Mouse (Mus musculus): ENCODE results near the gene Hus1b. TPM values are rescaled to one million over a fixed set of nuclear protein-coding genes. Genes with fewer than 3 reads are reported as not detected.

Hus1b gene
- total RNA-seq, 2 experiments from 2014 or later: 0.58 TPM; not detected in 1

- no peak for DNase-seq
Observed at GRCm38 (mm10) chr13:30947129-30947528, 430 bp downstream of the Hus1b start.

DNA sequence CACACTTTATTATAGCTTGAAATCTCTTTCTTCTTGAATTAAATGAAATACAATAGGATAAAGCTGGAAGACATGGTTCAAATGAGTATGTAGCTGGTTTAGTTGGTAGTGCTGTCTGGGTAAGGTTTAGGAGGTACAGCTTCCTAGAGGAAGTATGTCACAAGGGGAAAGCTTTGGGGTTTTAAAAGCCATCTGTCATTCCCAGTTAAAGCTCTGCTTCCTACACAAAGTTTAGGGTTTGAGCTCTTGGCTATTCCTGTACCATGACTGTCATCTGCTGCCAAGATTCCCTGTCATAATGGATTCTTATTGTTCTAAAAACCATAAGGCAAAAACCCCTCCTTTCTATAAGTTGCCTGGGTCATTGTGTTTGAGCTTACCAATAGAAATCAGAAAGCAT, 1.8 kb downstream of the Hus1b start:
- no peak for DNase-seq

GRCm38 (mm10) chr13:30932972-30933371, 14.6 kb downstream of the Hus1b start:
- DNase-seq: no peak

- DNase-seq: no peak
Observed at GRCm38 (mm10) chr13:30931613-30932012, 15.9 kb downstream of the Hus1b start.

GRCm38 (mm10) chr13:30929119-30929518, 18.4 kb downstream of the Hus1b start:
- no peak for DNase-seq

DNA sequence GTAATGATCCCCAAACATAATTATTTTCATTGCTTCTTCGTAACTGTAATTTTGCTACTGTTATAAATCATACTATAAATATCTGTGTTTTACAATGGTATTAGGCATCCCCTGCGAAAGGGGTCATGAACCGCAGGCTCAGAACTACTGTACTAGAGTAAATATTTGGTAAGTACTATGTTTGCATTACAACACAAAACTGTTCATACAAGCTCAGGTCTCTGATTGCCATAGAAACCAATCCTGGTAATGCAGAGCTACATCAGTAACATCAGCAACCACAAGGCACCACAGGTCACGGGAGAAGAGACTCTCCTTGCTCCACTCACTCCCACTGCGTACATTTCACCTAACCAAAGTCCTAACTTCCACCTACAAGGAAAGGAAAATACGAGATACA, 23.3 kb downstream of the Hus1b start:
- DNase-seq: no peak

- no peak for DNase-seq
Observed at GRCm38 (mm10) chr13:30921914-30922313, 25.6 kb downstream of the Hus1b start.

DNA sequence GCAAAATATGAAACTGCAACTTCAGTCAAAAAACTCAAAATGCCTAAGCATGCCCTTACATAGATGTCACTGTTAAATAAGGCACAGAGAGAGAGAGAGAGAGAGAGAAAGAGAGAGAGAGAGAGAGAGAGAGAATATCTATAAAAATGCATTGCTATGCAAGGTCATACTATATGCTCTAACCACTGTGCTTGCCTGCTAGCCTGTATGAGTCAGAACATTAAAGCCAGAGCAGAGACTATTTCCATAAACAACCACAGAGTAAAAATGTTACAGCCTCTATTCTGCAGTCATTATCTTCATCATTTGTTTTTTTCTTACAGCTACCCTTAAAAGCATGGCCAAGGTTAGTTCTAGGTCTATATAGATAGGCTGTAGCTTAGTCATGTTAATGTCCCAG, 33.8 kb downstream of the Hus1b start:
- DNase-seq: no peak

DNA sequence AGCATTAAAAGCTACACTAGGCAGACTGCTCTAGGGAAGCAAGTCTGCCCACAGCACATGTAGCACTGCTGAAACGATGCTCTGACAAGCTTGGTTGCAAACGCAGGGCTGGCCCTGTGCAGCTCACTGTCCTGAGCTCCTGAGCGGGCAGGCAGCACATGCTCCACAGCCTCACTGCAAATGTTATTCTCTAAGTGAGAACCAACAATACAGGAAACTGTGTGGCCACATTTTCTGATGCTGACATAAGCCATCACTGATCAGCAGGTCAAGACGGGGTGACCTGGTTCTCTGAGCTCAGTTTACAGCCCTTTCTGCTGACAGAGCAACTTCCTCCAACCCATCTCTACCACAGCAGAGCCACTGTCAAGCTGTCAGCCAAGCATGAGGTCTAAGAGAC, 34.5 kb downstream of the Hus1b start:
- no peak for DNase-seq

DNA sequence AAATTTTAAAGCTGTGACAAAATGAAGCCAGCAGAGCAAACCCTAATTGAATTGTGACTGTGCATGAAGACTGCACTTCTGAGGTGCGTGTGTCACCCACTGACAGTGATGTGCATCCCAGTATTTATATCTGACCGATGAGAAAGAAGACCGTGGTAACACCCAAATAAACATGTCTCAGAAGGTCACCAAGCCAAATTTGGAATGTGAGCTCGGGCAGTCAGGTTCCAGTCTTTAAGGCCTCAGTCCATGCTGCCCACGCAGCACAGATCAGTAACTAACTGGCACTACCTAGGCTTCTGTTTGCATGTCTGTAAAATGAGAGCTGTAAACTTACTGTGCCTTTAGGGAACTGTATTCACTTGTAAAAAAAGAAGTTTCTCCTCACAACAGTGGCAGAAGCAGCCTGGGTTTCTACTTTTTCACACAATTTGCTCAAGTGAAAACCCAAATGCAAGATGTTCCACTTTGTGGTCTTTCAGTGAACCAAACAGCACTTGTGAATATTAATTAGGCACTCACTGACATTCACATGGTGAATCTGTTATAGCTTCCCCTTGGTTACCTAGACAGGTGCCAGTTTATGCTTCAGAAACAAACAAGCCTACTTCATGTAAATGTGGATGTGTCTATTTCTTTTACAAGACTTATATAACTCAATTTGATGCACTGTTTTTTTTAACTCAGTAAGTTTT, 35.5 kb downstream of the Hus1b start:
- DNase-seq: no peak

- no peak for DNase-seq
Observed at GRCm38 (mm10) chr13:30910889-30911288, 36.7 kb downstream of the Hus1b start.

GRCm38 (mm10) chr13:30902286-30902685, 45.3 kb downstream of the Hus1b start:
- DNase-seq: peak; percentile 70

DNA sequence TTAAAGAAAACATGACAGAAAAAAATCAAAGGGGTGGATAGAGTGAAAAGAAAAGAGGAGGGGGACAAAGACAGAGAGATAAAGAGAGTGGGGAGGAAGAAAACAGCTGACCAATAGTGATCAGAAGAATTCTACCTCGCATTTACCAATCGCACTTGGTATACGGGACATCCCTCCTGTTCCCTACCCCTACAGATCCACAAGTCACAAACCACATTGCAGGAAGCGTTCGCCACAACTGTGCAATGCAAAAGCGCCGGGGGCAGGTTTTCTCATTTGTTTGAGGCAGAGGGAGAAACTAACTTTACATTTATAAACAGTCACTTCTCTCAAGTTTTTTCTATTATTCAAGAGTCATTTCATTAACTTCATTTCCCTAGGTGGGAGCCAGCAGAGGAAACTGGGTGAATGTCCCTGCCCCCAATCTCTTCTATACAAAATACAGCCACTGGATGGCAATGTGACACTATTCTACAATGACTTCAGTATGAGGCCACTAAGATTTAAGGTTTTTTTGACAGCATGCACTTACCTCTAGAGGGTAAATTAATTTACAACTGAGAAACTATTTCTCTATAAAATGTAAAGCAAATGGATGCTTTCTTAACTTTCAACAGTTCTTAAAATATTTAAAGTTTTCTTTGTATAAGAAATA, 46.0 kb downstream of the Hus1b start:
- DNase-seq: no peak

Other genes with a start within 250 kb of the Hus1b start
- 10 to 100 TPM in 1 of 2 experiments, 1 to 10 TPM in 1; 4.4 to 41.3 TPM for gene Irf4, start 198.5 kb downstream of the Hus1b start, total RNA-seq (2021)
- gene Exoc2, start 26.3 kb upstream of the Hus1b start, total RNA-seq (2021): 10 to 100 TPM; 22.3 to 28.2 TPM
- gene Gm5447, start 26.4 kb upstream of the Hus1b start, total RNA-seq (2021): under 1 TPM in 1 of 2 experiments, not detected in 1; 0.15 TPM